Mouse (Mus musculus) liver, adult 2 months (tissue): ENCODE results near the gene Gm43302. TPM values are rescaled to one million over a fixed set of nuclear protein-coding genes. Genes with fewer than 3 reads are reported as not detected.
A peak's percentile ranks its signal among the peaks of the same experiment; 100 is the strongest.
"Not testable (repeated sequence)": the region's sequence is repeated elsewhere in the genome, so short reads cannot be mapped to it uniquely, and the experiment has no call there.

Experiments used
- DNase-seq: peaks from one replicate; pipeline ENCODE4 v3.0.0-alpha.2; 2011; ENCODE audit warnings: low read depth, low spot score; ENCODE audit errors: extremely low read depth
- H3K27ac ChIP-seq: fragments of 200-500 bp; replicated peaks from 2 replicates; pipeline ENCODE4 v1.5.1; 2012; ENCODE audit warnings: low read depth, mild to moderate bottlenecking, control low read depth, inconsistent platforms, low read length; ENCODE audit not compliant: insufficient read depth
- H3K27me3 ChIP-seq: fragments of 200-500 bp; 2 replicates; pipeline ENCODE4 v1.6.1; 2012; ENCODE audit warnings: mild to moderate bottlenecking, moderate library complexity, low read length, inconsistent platforms; ENCODE audit not compliant: control insufficient read depth, insufficient read depth
- H3K36me3 ChIP-seq: fragments of 200-500 bp; 2 replicates; pipeline ENCODE4 v1.6.1; 2012; ENCODE audit warnings: low read length, inconsistent platforms; ENCODE audit not compliant: control insufficient read depth, insufficient read depth
- H3K4me1 ChIP-seq: fragments of 200-500 bp; 2 replicates; pipeline ENCODE4 v1.6.1; 2011; ENCODE audit warnings: low read length; ENCODE audit not compliant: control insufficient read depth, insufficient read depth
- H3K4me3 ChIP-seq: fragments of 200-500 bp; 2 replicates; pipeline ENCODE4 v1.5.1; 2011; ENCODE audit warnings: low read depth, mild to moderate bottlenecking, control low read depth, low read length, moderate library complexity; ENCODE audit not compliant: insufficient read depth
- H3K79me2 ChIP-seq: fragments of 200-500 bp; 2 replicates; pipeline ENCODE4 v1.6.1; 2012; ENCODE audit warnings: inconsistent platforms, mild to moderate bottlenecking, low read length, moderate library complexity; ENCODE audit not compliant: control insufficient read depth, insufficient read depth
- H3K9ac ChIP-seq: fragments of 200-500 bp; 2 replicates; pipeline ENCODE4 v1.6.1; 2012; ENCODE audit warnings: low read depth, mild to moderate bottlenecking, control low read depth, inconsistent platforms, low read length
- CTCF ChIP-seq: fragments of 200-500 bp; IDR thresholded peaks from 2 replicates; pipeline ENCODE4 v1.5.1; 2011; ENCODE audit warnings: low read depth, low read length, control low read depth
- POLR2A ChIP-seq: fragments of 200-500 bp; IDR thresholded peaks from 2 replicates; pipeline ENCODE4 v1.6.1; 2011; ENCODE audit warnings: low read length, control low read depth; ENCODE audit not compliant: insufficient read depth; ENCODE audit errors: extremely low read depth
- WGBS: fragments of 180-500 bp; shearing (Covaris S2); methylation state at CpG from one replicate; pipeline ENCODE4 v1.1.7; 2018; 5-methylcytosine and 5-hydroxymethylcytosine counted together
- polyA plus RNA-seq: library from polyadenylated mRNA; depleted of rRNA; stranded (reverse); fragments of >200 nt; gene quantifications from 2 replicates; pipeline ENCODE4 v1.2.3, GENCODE M21; 2012
- total RNA-seq: library from RNA; depleted of rRNA; stranded (reverse); fragments of >200 nt; gene quantifications from 2 replicates; pipeline ENCODE4 v1.2.3, GENCODE M21; 2014

The Gm43302 gene
- total and polyA plus RNA-seq, 2 experiments = 4.6 to 5.3 TPM

GRCm38 (mm10) chr5:105306159-105306581 is 12.7 kb upstream of the Gm43302 start:
- Histone ChIP-seq H3K27ac (no peak overlapping the region), H3K4me1 (peaks cover 6% of the 10 kb centered on the region), H3K79me2 (no peaks in the 10 kb centered on the region), H3K4me3 (no peak overlapping the region), H3K27me3 (no peaks in the 10 kb centered on the region), H3K36me3 (no peaks in the 10 kb centered on the region), H3K9ac (no peak overlapping the region)
- 87% methylated on average over 1 of the region's 1 CpGs for WGBS
- no peak for DNase-seq
- TF ChIP-seq POLR2A (no peak), CTCF (no peak)

- H3K27ac ChIP-seq, H3K79me2 ChIP-seq, H3K36me3 ChIP-seq, H3K4me1 ChIP-seq, H3K4me3 ChIP-seq, H3K9ac ChIP-seq, DNase-seq, H3K27me3 ChIP-seq: not testable (repeated sequence)
- WGBS = 90% methylated on average over 4 of the region's 4 CpGs
Measured at GRCm38 (mm10) chr5:105305671-105306070, 12.2 kb upstream of the Gm43302 start.

DNA sequence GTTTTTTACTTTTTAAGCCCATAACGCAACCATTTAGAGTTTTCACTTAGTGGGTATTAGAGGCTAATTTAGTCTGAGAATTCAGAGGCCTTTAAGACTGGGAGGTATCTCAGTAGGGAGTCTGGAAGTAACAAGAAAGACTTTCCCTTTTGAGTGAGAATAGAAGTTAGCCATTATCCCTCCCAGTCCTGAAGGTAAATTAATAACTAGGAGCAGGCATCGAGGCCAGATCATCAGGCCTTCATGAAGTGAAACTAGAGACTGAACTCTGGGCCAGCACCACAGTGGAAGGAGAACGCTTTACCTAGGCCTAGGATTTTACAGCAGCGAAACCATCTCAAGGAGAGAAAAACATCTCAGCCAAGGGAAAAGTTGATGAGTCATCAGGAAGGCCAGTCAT is 8.5 kb upstream of the Gm43302 start:
- no peaks in the 10 kb centered on the region for H3K27me3 ChIP-seq
- H3K4me3 ChIP-seq = no peak overlapping the region
- TF ChIP-seq CTCF = no peak
- no peak for TF ChIP-seq POLR2A
- no peaks in the 10 kb centered on the region for H3K36me3 ChIP-seq
- H3K79me2 ChIP-seq = no peaks in the 10 kb centered on the region
- no peak overlapping the region for H3K9ac ChIP-seq
- no peak overlapping the region for H3K27ac ChIP-seq
- H3K4me1 ChIP-seq = peaks cover 6% of the 10 kb centered on the region
- peak; percentile 58 for DNase-seq
- 65% methylated on average over 4 of the region's 4 CpGs for WGBS

DNA sequence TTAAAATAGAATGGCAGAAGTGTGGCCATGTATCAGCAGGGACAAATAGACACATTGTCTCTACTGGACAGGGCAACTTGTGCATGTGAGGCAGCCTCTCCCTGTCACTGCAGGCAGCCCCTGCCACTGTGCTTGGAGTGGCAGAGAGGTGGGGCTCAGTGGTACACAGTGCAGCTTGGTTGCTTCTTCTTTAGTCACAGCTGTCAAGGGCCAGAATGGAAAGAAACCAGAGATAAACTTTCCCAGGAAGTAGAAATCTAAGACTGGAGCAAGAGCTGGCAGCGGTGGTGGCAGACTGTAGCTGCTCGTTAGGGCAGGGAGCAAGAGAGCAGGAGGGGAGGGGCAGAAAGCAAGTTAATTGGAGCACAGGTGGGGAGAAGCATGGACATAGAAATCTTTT is 8.0 kb upstream of the Gm43302 start:
- no peak for TF ChIP-seq CTCF
- TF ChIP-seq POLR2A = no peak
- Histone ChIP-seq H3K27ac (no peak overlapping the region), H3K9ac (no peak overlapping the region), H3K36me3 (no peaks in the 10 kb centered on the region), H3K4me1 (peaks cover 6% of the 10 kb centered on the region), H3K4me3 (no peak overlapping the region), H3K79me2 (no peaks in the 10 kb centered on the region), H3K27me3 (no peaks in the 10 kb centered on the region)
- DNase-seq = peak; percentile 41
- WGBS = 20% methylated on average over 2 of the region's 2 CpGs

DNA sequence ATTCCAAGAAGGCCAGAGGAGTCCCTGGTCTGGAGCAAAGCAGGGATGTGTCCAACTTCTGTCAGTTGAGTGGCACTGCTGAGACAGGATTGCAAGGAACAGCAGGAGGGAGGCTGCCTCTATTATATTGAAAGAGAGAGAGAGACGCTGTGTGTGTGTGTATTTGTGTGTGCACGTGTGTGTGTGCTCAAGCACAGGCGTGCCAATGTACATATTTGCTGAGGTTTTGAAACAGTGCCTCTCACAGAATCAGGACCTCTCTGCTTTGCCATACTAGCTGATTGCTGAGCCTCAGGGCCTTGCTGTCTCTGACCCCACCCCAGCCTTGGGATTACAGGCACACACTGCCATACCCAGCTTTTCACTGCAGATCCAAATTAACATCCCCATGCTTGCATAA is 2.3 kb upstream of the Gm43302 start:
- H3K9ac ChIP-seq = no peak overlapping the region
- WGBS = 48% methylated on average over 3 of the region's 3 CpGs
- DNase-seq = peak; percentile 85

DNA sequence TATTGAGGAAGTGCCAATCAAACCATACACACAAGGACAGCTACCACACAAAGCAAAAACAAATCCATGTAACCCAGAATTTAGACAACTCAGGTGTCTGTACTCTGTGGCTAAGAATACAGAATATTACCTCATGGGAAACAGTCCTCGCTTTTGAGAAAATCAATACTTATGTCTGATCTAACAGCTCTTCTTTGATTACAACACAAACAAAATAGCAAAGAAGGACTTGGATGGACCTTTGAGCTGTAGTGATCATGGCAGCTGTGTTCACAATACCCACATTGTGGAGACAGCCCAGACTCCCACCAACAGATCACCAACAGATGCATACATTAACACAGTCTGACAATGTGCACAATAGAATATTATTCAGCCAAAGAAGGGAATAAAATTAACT is 1.0 kb downstream of the Gm43302 start:
- Histone ChIP-seq H3K9ac (no peak overlapping the region), H3K27ac (peak overlapping the region; percentile 34; the same call in 1 of the 2 replicates), H3K36me3 (no peaks in the 10 kb centered on the region), H3K27me3 (no peaks in the 10 kb centered on the region), H3K4me1 (peaks cover 22% of the 10 kb centered on the region), H3K4me3 (no peak overlapping the region), H3K79me2 (no peaks in the 10 kb centered on the region)
- DNase-seq = peak; percentile 85
- 17% methylated on average over 1 of the region's 1 CpGs for WGBS
- TF ChIP-seq CTCF (no peak), POLR2A (no peak)

More for the DNA sequence above, 2.3 kb upstream of the Gm43302 start:
- no peaks in the 10 kb centered on the region for H3K27me3 ChIP-seq
- no peaks in the 10 kb centered on the region for H3K36me3 ChIP-seq
- no peak for TF ChIP-seq CTCF
- TF ChIP-seq POLR2A = no peak
- no peak overlapping the region for H3K4me3 ChIP-seq
- no peaks in the 10 kb centered on the region for H3K79me2 ChIP-seq
- H3K4me1 ChIP-seq = peaks cover 22% of the 10 kb centered on the region
- H3K27ac ChIP-seq = no peak overlapping the region

DNA sequence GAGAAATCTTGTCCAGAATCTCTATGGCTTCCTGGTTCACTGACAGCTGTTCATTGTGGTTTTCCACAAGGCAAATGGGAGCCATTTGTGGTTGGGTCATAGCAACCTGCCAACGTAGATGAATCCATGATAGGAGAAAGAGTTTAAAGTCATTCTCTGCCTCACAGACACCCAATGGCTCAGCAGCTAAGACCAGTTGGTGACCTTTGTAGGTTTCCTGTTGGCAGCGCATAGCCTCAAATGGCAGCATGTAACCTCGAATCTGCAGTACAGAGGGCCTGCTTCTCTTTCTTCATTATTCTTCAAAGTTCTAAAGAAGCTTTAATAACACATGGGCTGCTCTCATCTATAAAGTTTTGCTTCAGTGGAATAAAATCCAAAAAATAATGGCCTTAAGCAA is 2.6 kb downstream of the Gm43302 start:
- H3K27me3 ChIP-seq, H3K36me3 ChIP-seq, DNase-seq, H3K4me3 ChIP-seq, H3K9ac ChIP-seq, H3K27ac ChIP-seq, H3K79me2 ChIP-seq: not testable (repeated sequence)
- 90% methylated on average over 3 of the region's 3 CpGs for WGBS
- peaks cover 18% of the 10 kb centered on the region for H3K4me1 ChIP-seq

- H3K4me3 ChIP-seq, H3K27ac ChIP-seq, H3K9ac ChIP-seq, H3K27me3 ChIP-seq, H3K79me2 ChIP-seq, DNase-seq, H3K4me1 ChIP-seq, H3K36me3 ChIP-seq: not testable (repeated sequence)
- WGBS = 86% methylated on average over 1 of the region's 3 CpGs
Measured at GRCm38 (mm10) chr5:105260673-105261072, 32.8 kb downstream of the Gm43302 start.
